Mouse (Mus musculus): ENCODE data around the gene Ddx4.

Gene Ddx4

DNA sequence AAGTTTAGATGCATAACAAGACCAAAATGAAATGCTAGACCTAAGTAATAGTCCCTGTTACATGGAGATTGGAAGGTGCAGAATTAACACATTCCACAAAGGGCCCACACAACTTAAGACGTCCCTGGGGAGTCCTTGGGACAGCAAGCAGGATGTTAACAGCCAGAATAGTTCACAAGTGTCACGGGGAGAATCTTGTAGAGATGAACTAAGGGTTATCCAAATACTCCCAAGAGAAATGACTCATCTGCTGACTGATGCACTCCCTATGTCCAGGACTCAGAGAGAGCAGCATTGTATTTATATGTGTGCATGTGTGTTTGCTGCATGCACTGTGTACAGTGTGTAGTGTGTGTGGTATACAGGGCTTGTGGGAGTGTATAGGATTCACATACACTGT is 95.8 kb downstream of the Ddx4 start:
- in situ Hi-C loops (cut with MboI) = no loop called here

DNA sequence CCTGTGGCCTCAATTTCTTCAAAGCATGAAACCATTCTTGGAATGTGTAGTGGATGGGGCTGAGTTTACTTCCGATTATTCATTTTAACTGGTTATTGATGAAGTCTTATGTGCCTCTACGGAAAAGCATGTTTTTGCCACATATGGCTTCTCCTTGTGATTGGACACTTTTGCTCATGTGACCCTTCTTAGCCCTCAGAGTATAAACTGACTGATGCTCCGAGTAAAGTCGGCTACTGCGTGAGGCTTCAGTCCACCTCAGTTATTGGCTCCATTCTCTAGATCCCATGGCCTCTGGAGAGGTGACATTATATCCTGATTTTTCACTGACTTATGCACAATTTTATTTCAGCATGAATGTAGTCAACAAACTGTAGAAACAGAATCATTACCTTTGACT is 99.0 kb downstream of the Ddx4 start:
- in situ Hi-C loops (cut with MboI) = no loop called here

DNA sequence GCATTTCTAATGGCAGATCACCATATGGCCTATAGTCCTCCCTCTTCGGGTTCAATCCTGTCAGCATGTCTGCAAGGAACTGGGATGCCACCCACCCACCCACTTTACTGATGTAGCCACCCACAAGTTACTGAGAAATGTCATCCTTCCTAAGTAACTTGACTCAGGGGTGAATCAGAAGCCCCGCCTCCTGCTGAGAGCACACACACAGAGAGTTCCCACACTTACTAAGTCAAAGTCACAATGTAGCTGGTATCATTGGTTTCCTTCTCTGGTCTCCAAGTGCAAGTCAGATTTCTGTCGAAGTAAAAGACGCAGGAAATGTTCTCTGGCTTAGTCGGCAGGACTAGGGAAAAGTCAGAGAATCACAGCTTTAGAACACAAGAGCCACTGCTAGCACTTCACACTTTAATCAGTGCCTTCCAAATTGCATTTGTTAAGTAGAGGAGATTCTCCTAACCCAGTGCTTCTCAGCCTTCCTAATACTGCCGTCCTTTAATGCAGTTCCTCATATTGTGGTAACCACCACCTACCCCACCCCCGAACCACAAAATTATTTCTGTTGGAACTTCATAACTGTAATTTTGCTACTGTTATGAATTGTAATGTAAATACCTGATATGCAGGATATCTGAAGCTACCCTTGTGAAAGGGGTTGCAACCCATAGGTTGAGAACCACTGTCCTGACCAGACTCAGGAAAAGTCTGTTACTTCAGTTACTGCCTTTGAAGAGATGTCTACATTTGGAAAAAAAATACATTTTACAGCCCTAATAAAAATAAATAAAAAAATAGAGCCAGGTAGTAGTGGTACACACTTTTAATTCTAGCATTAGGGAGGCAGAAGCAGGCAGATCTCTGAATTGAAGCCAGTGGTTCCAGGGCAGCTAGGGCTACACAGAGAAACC is 100.4 kb downstream of the Ddx4 start:
- in situ Hi-C loops (cut with MboI) = no loop called here
